Mouse (Mus musculus) fat pad, adult 2 months (tissue): ENCODE data around the gene Lrrc23.
"Not testable (repeated sequence)": the region's sequence is repeated elsewhere in the genome, so short reads cannot be mapped to it uniquely, and the experiment has no call there.

Experiments used
- DNase-seq: peaks from one replicate; pipeline ENCODE4 v3.0.0-alpha.2; 2011; ENCODE audit warnings: low read depth, low spot score; ENCODE audit errors: extremely low read depth

Lrrc23 gene

GRCm38 (mm10) chr6:124808358-124809012 lies 29.0 kb upstream of the Lrrc23 start, which contains the start of gene Spsb2:
Gene Spsb2, plus strand, starts transcription at chr6:124808661.
- no peak for DNase-seq

GRCm38 (mm10) chr6:124807986-124808357 lies 28.4 kb upstream of the Lrrc23 start:
- DNase-seq: no peak

- no peak for DNase-seq
These were observed 27.8 kb upstream of the Lrrc23 start for GRCm38 (mm10) chr6:124807366-124807765.

- DNase-seq: no peak
These were observed 27.1 kb upstream of the Lrrc23 start for GRCm38 (mm10) chr6:124806446-124807140.

GRCm38 (mm10) chr6:124805341-124806321 lies 26.1 kb upstream of the Lrrc23 start:
- peak; percentile 72 for DNase-seq

- DNase-seq: no peak
These were observed 24.8 kb upstream of the Lrrc23 start for GRCm38 (mm10) chr6:124804341-124804740.

GRCm38 (mm10) chr6:124803691-124804090 lies 24.2 kb upstream of the Lrrc23 start:
- DNase-seq: not testable (repeated sequence)

GRCm38 (mm10) chr6:124803061-124803460 lies 23.5 kb upstream of the Lrrc23 start:
- DNase-seq: no peak

GRCm38 (mm10) chr6:124802400-124802799 lies 22.9 kb upstream of the Lrrc23 start:
- DNase-seq: not testable (repeated sequence)

- no peak for DNase-seq
These were observed 16.7 kb upstream of the Lrrc23 start for GRCm38 (mm10) chr6:124796200-124796599.

GRCm38 (mm10) chr6:124795781-124796180 lies 16.3 kb upstream of the Lrrc23 start:
- DNase-seq: no peak

- DNase-seq: no peak
These were observed 12.4 kb upstream of the Lrrc23 start for GRCm38 (mm10) chr6:124791911-124792310.

GRCm38 (mm10) chr6:124790121-124790520 lies 10.6 kb upstream of the Lrrc23 start:
- no peak for DNase-seq

GRCm38 (mm10) chr6:124789519-124789918 lies 10.0 kb upstream of the Lrrc23 start:
- DNase-seq: no peak

- no peak for DNase-seq
These were observed 8.2 kb upstream of the Lrrc23 start for GRCm38 (mm10) chr6:124787722-124788121.

GRCm38 (mm10) chr6:124786756-124787420 lies 7.4 kb upstream of the Lrrc23 start:
- DNase-seq: no peak

GRCm38 (mm10) chr6:124782436-124782835 lies 2.9 kb upstream of the Lrrc23 start:
- no peak for DNase-seq

GRCm38 (mm10) chr6:124780917-124781316 lies 1.4 kb upstream of the Lrrc23 start:
- DNase-seq: no peak

- no peak for DNase-seq
These were observed 473 bp upstream of the Lrrc23 start for GRCm38 (mm10) chr6:124779984-124780416.

GRCm38 (mm10) chr6:124770511-124770910 lies 9.0 kb downstream of the Lrrc23 start:
- DNase-seq: no peak

GRCm38 (mm10) chr6:124770013-124770412 lies 9.5 kb downstream of the Lrrc23 start:
- no peak for DNase-seq
